Mouse (Mus musculus): ENCODE measurements around the gene Retreg3. TPM values are rescaled to one million over a fixed set of nuclear protein-coding genes. Genes with fewer than 3 reads are reported as not detected.

Gene Retreg3
- polyA plus RNA-seq, 1 experiment from 2014 or later = 22.8 TPM

Small RNA genes within 50 kb of the gene (microRNA-seq; reads per million reads assigned to microRNA genes)
- gene Gm27626 = not detected

Other genes starting within 250 kb of the Retreg3 start
- 49.2 and 49.5 TPM in 2 replicates for gene Stat3, start 180.4 kb downstream of the Retreg3 start, polyA plus RNA-seq (2015; fragmentation: Nextera tagmentation; extraction: Ambion mirVana)
- gene Cavin1, start 149.0 kb downstream of the Retreg3 start, polyA plus RNA-seq (2015; fragmentation: Nextera tagmentation; extraction: Ambion mirVana) = 47.0 and 61.8 TPM in 2 replicates
- 175 and 179 TPM in 2 replicates for gene Atp6v0a1, start 110.4 kb downstream of the Retreg3 start, polyA plus RNA-seq (2015; fragmentation: Nextera tagmentation; extraction: Ambion mirVana)
- gene Naglu, start 49.9 kb downstream of the Retreg3 start, polyA plus RNA-seq (2015; fragmentation: Nextera tagmentation; extraction: Ambion mirVana) = 13.8 and 13.9 TPM in 2 replicates
- gene Hsd17b1, start 41.5 kb downstream of the Retreg3 start, polyA plus RNA-seq (2015; fragmentation: Nextera tagmentation; extraction: Ambion mirVana) = 0.26 and 0.50 TPM in 2 replicates
- 42.5 and 45.9 TPM in 2 replicates for gene Coasy, start 37.3 kb downstream of the Retreg3 start, polyA plus RNA-seq (2015; fragmentation: Nextera tagmentation; extraction: Ambion mirVana)
- gene Mlx, start 32.6 kb downstream of the Retreg3 start, polyA plus RNA-seq (2015; fragmentation: Nextera tagmentation; extraction: Ambion mirVana) = 91.5 and 101 TPM in 2 replicates
- gene Psmc3ip, start 24.5 kb downstream of the Retreg3 start, polyA plus RNA-seq (2015; fragmentation: Nextera tagmentation; extraction: Ambion mirVana) = 17.9 and 19.0 TPM in 2 replicates
- gene Tubg1, start within 50 bp of the Retreg3 start, polyA plus RNA-seq (2015; fragmentation: Nextera tagmentation; extraction: Ambion mirVana) = 79.6 and 80.2 TPM in 2 replicates
- gene Tubg2, start 36.0 kb upstream of the Retreg3 start, polyA plus RNA-seq (2015; fragmentation: Nextera tagmentation; extraction: Ambion mirVana) = 56.9 and 60.3 TPM in 2 replicates
- gene Cntnap1, start 50.6 kb upstream of the Retreg3 start, polyA plus RNA-seq (2015; fragmentation: Nextera tagmentation; extraction: Ambion mirVana) = 8.7 and 11.2 TPM in 2 replicates
- 9.3 and 9.5 TPM in 2 replicates for gene Plekhh3, start 51.5 kb upstream of the Retreg3 start, polyA plus RNA-seq (2015; fragmentation: Nextera tagmentation; extraction: Ambion mirVana)
- 0.32 and 0.60 TPM in 2 replicates for gene Ccr10, start 55.5 kb upstream of the Retreg3 start, polyA plus RNA-seq (2015; fragmentation: Nextera tagmentation; extraction: Ambion mirVana)
- 30.0 and 32.4 TPM in 2 replicates for gene Ezh1, start 106.6 kb upstream of the Retreg3 start, polyA plus RNA-seq (2015; fragmentation: Nextera tagmentation; extraction: Ambion mirVana)
- 100 and 108 TPM in 2 replicates for gene Ramp2, start 126.1 kb upstream of the Retreg3 start, polyA plus RNA-seq (2015; fragmentation: Nextera tagmentation; extraction: Ambion mirVana)
- gene Vps25, start 133.8 kb upstream of the Retreg3 start, polyA plus RNA-seq (2015; fragmentation: Nextera tagmentation; extraction: Ambion mirVana) = 128 and 131 TPM in 2 replicates
- gene Wnk4, start 140.7 kb upstream of the Retreg3 start, polyA plus RNA-seq (2015; fragmentation: Nextera tagmentation; extraction: Ambion mirVana) = 7.2 and 7.3 TPM in 2 replicates
- gene Cntd1, start 159.1 kb upstream of the Retreg3 start, polyA plus RNA-seq (2015; fragmentation: Nextera tagmentation; extraction: Ambion mirVana) = 0.83 and 1.0 TPM in 2 replicates
- 226 and 232 TPM in 2 replicates for gene Coa3, start 159.2 kb upstream of the Retreg3 start, polyA plus RNA-seq (2015; fragmentation: Nextera tagmentation; extraction: Ambion mirVana)
- gene Becn1, start 182.4 kb upstream of the Retreg3 start, polyA plus RNA-seq (2015; fragmentation: Nextera tagmentation; extraction: Ambion mirVana) = 175 and 182 TPM in 2 replicates
- 106 and 117 TPM in 2 replicates for gene Psme3, start 196.3 kb upstream of the Retreg3 start, polyA plus RNA-seq (2015; fragmentation: Nextera tagmentation; extraction: Ambion mirVana)
- 0.93 and 2.1 TPM in 2 replicates for gene Aoc2, start 205.2 kb upstream of the Retreg3 start, polyA plus RNA-seq (2015; fragmentation: Nextera tagmentation; extraction: Ambion mirVana)
- 0.15 and 0.29 TPM in 2 replicates for gene Aoc3, start 210.7 kb upstream of the Retreg3 start, polyA plus RNA-seq (2015; fragmentation: Nextera tagmentation; extraction: Ambion mirVana)
- not detected in 2 replicates for gene G6pc, start 247.7 kb upstream of the Retreg3 start, polyA plus RNA-seq (2015; fragmentation: Nextera tagmentation; extraction: Ambion mirVana)

Data from hindbrain, embryonic 16.5 days (tissue).